Comparison of ENCODE assay signal across 27 mouse cellular contexts in genomic region chr2:166386817-166387216, GRCm38 (mm10).
DNase-seq lines count a peak whose midpoint lies in the region; ATAC-seq and TF ChIP-seq lines count a peak whose summit lies in the region.
"Had no signal": no experiment of that assay in that cellular context is flagged by ENCODE, and none has a peak within 500 bp of the region (broad histone marks: within the 10 kb centered on the region; RNA-seq: fewer than 3 reads in every experiment).

No protein-coding gene starts in this region.

- no peak overlapping the region for H3K27ac ChIP-seq in hindbrain, embryonic 13.5 days
- H3K27ac ChIP-seq in hindbrain, postnatal 0 days: no peak overlapping the region
- 0 out of 2 replicates have a peak overlapping the region, but pooled peaks have one; percentile 3 for H3K27ac ChIP-seq in neural tube, embryonic 13.5 days (replicated peaks)
- H3K27ac ChIP-seq: embryonic facial prominence, embryonic 12.5 days; heart, embryonic 15.5 days; kidney, embryonic 15.5 days; liver, embryonic 15.5 days; stomach, postnatal 0 days had no signal

- H3K9me3 ChIP-seq in hindbrain, embryonic 13.5 days: no peaks in the 10 kb centered on the region
- H3K9me3 ChIP-seq in hindbrain, postnatal 0 days (ENCODE audit: low read length): no peaks in the 10 kb centered on the region
- no peaks in the 10 kb centered on the region for H3K9me3 ChIP-seq in neural tube, embryonic 13.5 days
- H3K9me3 ChIP-seq: embryonic facial prominence, embryonic 12.5 days; heart, embryonic 10.5 days; heart, embryonic 15.5 days; kidney, embryonic 15.5 days; liver, embryonic 15.5 days had no signal

- peak; percentile 45 to 66 for DNase-seq in cerebellum, postnatal 10 days
- DNase-seq in cerebellum, adult 18-20 months: no peak
- DNase-seq in hindbrain, postnatal 0 days (ENCODE audit: low spot score): no peak
- no peak for DNase-seq in neural tube, embryonic 10.5 days (ENCODE audit: extremely low spot score, low spot score)
- DNase-seq in testis, postnatal 10 days (ENCODE audit: low spot score): peak; percentile 51
- DNase-seq in spleen, postnatal 14 days (ENCODE audit: low spot score in 2 of 2): no peak
- DNase-seq: adrenal gland, adult 2 months; adrenal gland, postnatal 36 days; cerebellum, adult 8-10 months; cerebellum, postnatal 36 days; gastrocnemius, postnatal 25 days; heart, adult 11 months; kidney, adult 18-20 months; kidney, postnatal 25 days; lung, embryonic 14.5 days; lung, postnatal 14 days; right cerebral cortex, postnatal 25 days had no signal

- H3K4me1 ChIP-seq in hindbrain, embryonic 13.5 days (replicated peaks): peaks cover 47% of the 10 kb centered on the region
- peaks cover 21% of the 10 kb centered on the region for H3K4me1 ChIP-seq in hindbrain, postnatal 0 days (ENCODE audit: insufficient read depth, low read length)
- H3K4me1 ChIP-seq in neural tube, embryonic 13.5 days (replicated peaks): peaks cover 57% of the 10 kb centered on the region
- H3K4me1 ChIP-seq: liver, embryonic 15.5 days had no signal

- no peak overlapping the region for H3K4me2 ChIP-seq in hindbrain, embryonic 13.5 days
- H3K4me2 ChIP-seq in hindbrain, postnatal 0 days (ENCODE audit: low read depth, low read length): no peak overlapping the region
- H3K4me2 ChIP-seq in neural tube, embryonic 13.5 days: no peak overlapping the region
- H3K4me2 ChIP-seq: embryonic facial prominence, embryonic 12.5 days; heart, embryonic 15.5 days; kidney, embryonic 15.5 days; liver, embryonic 15.5 days; lung, embryonic 14.5 days had no signal

- H3K36me3 ChIP-seq in hindbrain, embryonic 13.5 days: no peaks in the 10 kb centered on the region
- no peaks in the 10 kb centered on the region for H3K36me3 ChIP-seq in hindbrain, postnatal 0 days (ENCODE audit: insufficient read depth, low read length)
- no peaks in the 10 kb centered on the region for H3K36me3 ChIP-seq in neural tube, embryonic 13.5 days
- H3K36me3 ChIP-seq: embryonic facial prominence, embryonic 12.5 days; heart, embryonic 10.5 days; heart, embryonic 15.5 days; kidney, embryonic 15.5 days; liver, embryonic 15.5 days had no signal

- 0 out of 2 replicates have a peak, but pooled peaks have one; percentile 30 for ATAC-seq in hindbrain, embryonic 13.5 days (ENCODE audit: low FRiP score)
- ATAC-seq in hindbrain, postnatal 0 days: no peak
- ATAC-seq in neural tube, embryonic 13.5 days (ENCODE audit: low read depth): no peak
- ATAC-seq: activated CD4-positive, CD25-positive, alpha-beta regulatory T cell, adult 4 months; midbrain, embryonic 16.5 days had no signal

- H3K4me3 ChIP-seq in hindbrain, embryonic 13.5 days: no peak overlapping the region
- H3K4me3 ChIP-seq in hindbrain, postnatal 0 days (ENCODE audit: low read length): no peak overlapping the region
- H3K4me3 ChIP-seq in neural tube, embryonic 13.5 days: no peak overlapping the region
- H3K4me3 ChIP-seq: embryonic facial prominence, embryonic 12.5 days; heart, embryonic 10.5 days; heart, embryonic 15.5 days; kidney, embryonic 15.5 days; liver, embryonic 15.5 days had no signal

- WGBS in hindbrain, embryonic 13.5 days: 52% methylated on average over 5 of the region's 5 CpGs
- WGBS in hindbrain, postnatal 0 days: 52% methylated on average over 5 of the region's 5 CpGs
- 51% methylated on average over 5 of the region's 5 CpGs for WGBS in neural tube, embryonic 13.5 days

- no peak overlapping the region for H3K9ac ChIP-seq in hindbrain, embryonic 13.5 days
- H3K9ac ChIP-seq in hindbrain, postnatal 0 days (replicated peaks; ENCODE audit: low read length): no peak overlapping the region
- no peak overlapping the region for H3K9ac ChIP-seq in neural tube, embryonic 13.5 days
- H3K9ac ChIP-seq: embryonic facial prominence, embryonic 12.5 days; heart, embryonic 15.5 days; kidney, embryonic 15.5 days; liver, embryonic 15.5 days; lung, embryonic 14.5 days had no signal

- no peak for TF ChIP-seq CTCF in hindbrain, postnatal 0 days (IDR thresholded peaks at IDR 0.05; ENCODE audit: low read depth)

- peaks cover 14% of the 10 kb centered on the region for H3K27me3 ChIP-seq in hindbrain, embryonic 13.5 days
- no peaks in the 10 kb centered on the region for H3K27me3 ChIP-seq in hindbrain, postnatal 0 days (ENCODE audit: insufficient read depth, low read length)
- H3K27me3 ChIP-seq in neural tube, embryonic 13.5 days: peaks cover 16% of the 10 kb centered on the region; the same call in 1 of the 2 replicates
- H3K27me3 ChIP-seq: embryonic facial prominence, embryonic 12.5 days; heart, embryonic 15.5 days; kidney, embryonic 15.5 days; liver, embryonic 15.5 days had no signal

Comparison
In these comparisons a context has a peak if more than half of its experiments do, and no peak if none do; other contexts are left out.
1. DNase-seq: peak in cerebellum, postnatal 10 days (2 of 2) and testis, postnatal 10 days (single experiment); none in cerebellum, adult 18-20 months (0 of 2), hindbrain, postnatal 0 days (single experiment), neural tube, embryonic 10.5 days (single experiment) and spleen, postnatal 14 days (0 of 2).